Mouse (Mus musculus): ENCODE measurements around the gene Fus. TPM values are rescaled to one million over a fixed set of nuclear protein-coding genes. Genes with fewer than 3 reads are reported as not detected.
A peak's percentile ranks its signal among the peaks of the same experiment; 100 is the strongest.
"Not testable (repeated sequence)": the region's sequence is repeated elsewhere in the genome, so short reads cannot be mapped to it uniquely, and the experiment has no call there.

Gene Fus
- polyA plus RNA-seq, 1 experiment from 2014 or later = 359 TPM

GRCm38 (mm10) chr7:127936216-127936884 is 30.9 kb upstream of the Fus start:
- Histone ChIP-seq H3K27ac (ENCODE audit: low read length) (no peak overlapping the region), H3K9me3 (ENCODE audit: low read length) (no peaks in the 10 kb centered on the region), H3K4me2 (replicated peaks; ENCODE audit: low read depth, low read length) (peak overlapping the region; percentile 98), H3K9ac (replicated peaks; ENCODE audit: low read length) (peak overlapping the region; percentile 88), H3K4me1 (ENCODE audit: insufficient read depth, low read length) (peaks cover 39% of the 10 kb centered on the region), H3K4me3 (ENCODE audit: low read length) (peak overlapping the region; percentile 71), H3K36me3 (ENCODE audit: insufficient read depth, low read length) (no peaks in the 10 kb centered on the region), H3K27me3 (ENCODE audit: insufficient read depth, low read length) (no peaks in the 10 kb centered on the region)
- 53% methylated on average over 18 of the region's 18 CpGs for WGBS
- ATAC-seq (ENCODE audit: low FRiP score, low TSS enrichment) = no peak

GRCm38 (mm10) chr7:127942097-127942496 is 25.2 kb upstream of the Fus start:
- not testable (repeated sequence) for ATAC-seq (ENCODE audit: low FRiP score, low TSS enrichment)
- WGBS = 59% methylated on average over 2 of the region's 2 CpGs

GRCm38 (mm10) chr7:127944614-127945013 is 22.6 kb upstream of the Fus start:
- Histone ChIP-seq H3K36me3 (ENCODE audit: insufficient read depth, low read length) (no peaks in the 10 kb centered on the region), H3K4me2 (replicated peaks; ENCODE audit: low read depth, low read length) (peak overlapping the region; percentile 11), H3K4me3 (ENCODE audit: low read length) (peak overlapping the region; percentile 16; the same call in 1 of the 2 replicates), H3K27me3 (ENCODE audit: insufficient read depth, low read length) (peaks cover 27% of the 10 kb centered on the region), H3K4me1 (ENCODE audit: insufficient read depth, low read length) (0 out of 2 replicates have a peak, but pooled peaks cover 4% of the 10 kb centered on the region), H3K9ac (replicated peaks; ENCODE audit: low read length) (peak overlapping the region; percentile 47; the same call in 1 of the 2 replicates), H3K27ac (ENCODE audit: low read length) (no peak overlapping the region), H3K9me3 (ENCODE audit: low read length) (no peaks in the 10 kb centered on the region)
- ATAC-seq (ENCODE audit: low FRiP score, low TSS enrichment) = no peak
- 9% methylated on average over 23 of the region's 23 CpGs for WGBS

More at GRCm38 (mm10) chr7:127942097-127942496, 25.2 kb upstream of the Fus start:
- H3K9me3 ChIP-seq (ENCODE audit: low read length); H3K4me2 ChIP-seq (replicated peaks; ENCODE audit: low read depth, low read length); H3K4me1 ChIP-seq (ENCODE audit: insufficient read depth, low read length); H3K36me3 ChIP-seq (ENCODE audit: insufficient read depth, low read length); H3K9ac ChIP-seq (replicated peaks; ENCODE audit: low read length); H3K4me3 ChIP-seq (ENCODE audit: low read length); H3K27ac ChIP-seq (ENCODE audit: low read length): not testable (repeated sequence)
- peaks cover 27% of the 10 kb centered on the region for H3K27me3 ChIP-seq (ENCODE audit: insufficient read depth, low read length)

GRCm38 (mm10) chr7:127946470-127947023 is 20.7 kb upstream of the Fus start, which contains the start of gene Prss36:
Prss36 (minus strand) TSS chr7:127946725.
- 0 out of 2 replicates have a peak, but pooled peaks have one; percentile 15 for ATAC-seq (ENCODE audit: low FRiP score, low TSS enrichment)
- Histone ChIP-seq H3K9ac (replicated peaks; ENCODE audit: low read length) (no peak within 1 kb of the TSS), H3K27ac (ENCODE audit: low read length) (no peak within 1 kb of the TSS), H3K4me1 (ENCODE audit: insufficient read depth, low read length) (0 out of 2 replicates have a peak, but pooled peaks cover 4% of the 10 kb centered on the region), H3K4me3 (ENCODE audit: low read length) (no peak within 1 kb of the TSS), H3K4me2 (replicated peaks; ENCODE audit: low read depth, low read length) (no peak within 1 kb of the TSS), H3K27me3 (ENCODE audit: insufficient read depth, low read length) (peaks cover 27% of the 10 kb centered on the region), H3K9me3 (ENCODE audit: low read length) (no peaks in the 10 kb centered on the region), H3K36me3 (ENCODE audit: insufficient read depth, low read length) (no peaks in the 10 kb centered on the region)
- 73% methylated on average over 6 of the region's 6 CpGs for WGBS

GRCm38 (mm10) chr7:127952864-127953581 is 14.2 kb upstream of the Fus start:
- no peak for ATAC-seq (ENCODE audit: low FRiP score, low TSS enrichment)
- 46% methylated on average over 13 of the region's 13 CpGs for WGBS
- no peaks in the 10 kb centered on the region for H3K27me3 ChIP-seq (ENCODE audit: insufficient read depth, low read length)

GRCm38 (mm10) chr7:127959364-127959763 is 7.9 kb upstream of the Fus start:
- WGBS = 48% methylated on average over 5 of the region's 5 CpGs
- no peak overlapping the region for H3K27ac ChIP-seq (ENCODE audit: low read length)
- H3K27me3 ChIP-seq (ENCODE audit: insufficient read depth, low read length) = no peaks in the 10 kb centered on the region
- no peak overlapping the region for H3K4me3 ChIP-seq (ENCODE audit: low read length)
- no peak overlapping the region for H3K4me2 ChIP-seq (replicated peaks; ENCODE audit: low read depth, low read length)
- ATAC-seq (ENCODE audit: low FRiP score, low TSS enrichment) = no peak
- no peaks in the 10 kb centered on the region for H3K36me3 ChIP-seq (ENCODE audit: insufficient read depth, low read length)
- H3K4me1 ChIP-seq (ENCODE audit: insufficient read depth, low read length) = no peaks in the 10 kb centered on the region
- H3K9ac ChIP-seq (replicated peaks; ENCODE audit: low read length) = no peak overlapping the region
- H3K9me3 ChIP-seq (ENCODE audit: low read length) = no peaks in the 10 kb centered on the region

More at GRCm38 (mm10) chr7:127952864-127953581, 14.2 kb upstream of the Fus start:
- no peaks in the 10 kb centered on the region for H3K36me3 ChIP-seq (ENCODE audit: insufficient read depth, low read length)
- no peak overlapping the region for H3K27ac ChIP-seq (ENCODE audit: low read length)
- no peak overlapping the region for H3K4me2 ChIP-seq (replicated peaks; ENCODE audit: low read depth, low read length)
- no peaks in the 10 kb centered on the region for H3K9me3 ChIP-seq (ENCODE audit: low read length)
- H3K9ac ChIP-seq (replicated peaks; ENCODE audit: low read length) = no peak overlapping the region
- H3K4me1 ChIP-seq (ENCODE audit: insufficient read depth, low read length) = no peaks in the 10 kb centered on the region
- H3K4me3 ChIP-seq (ENCODE audit: low read length) = no peak overlapping the region

- peak overlapping the region; percentile 100 for H3K9ac ChIP-seq (replicated peaks; ENCODE audit: low read length)
- no peak; the same call in 1 of the 2 replicates for ATAC-seq (ENCODE audit: low FRiP score, low TSS enrichment)
- 4% methylated on average over 10 of the region's 10 CpGs for WGBS
These were observed 812 bp upstream of the Fus start for GRCm38 (mm10) chr7:127966371-127966918.

GRCm38 (mm10) chr7:127967922-127968828 is 918 bp downstream of the Fus start:
- WGBS = under 1% methylated on average over 40 of the region's 42 CpGs
- H3K27ac ChIP-seq (ENCODE audit: low read length) = peak overlapping the region; percentile 98

More at GRCm38 (mm10) chr7:127966371-127966918, 812 bp upstream of the Fus start:
- Histone ChIP-seq H3K9me3 (ENCODE audit: low read length) (no peaks in the 10 kb centered on the region), H3K4me1 (ENCODE audit: insufficient read depth, low read length) (peaks cover 24% of the 10 kb centered on the region), H3K27ac (ENCODE audit: low read length) (peak overlapping the region; percentile 98), H3K4me2 (replicated peaks; ENCODE audit: low read depth, low read length) (peak overlapping the region; percentile 62), H3K36me3 (ENCODE audit: insufficient read depth, low read length) (peaks cover 16% of the 10 kb centered on the region), H3K4me3 (ENCODE audit: low read length) (peak overlapping the region; percentile 99), H3K27me3 (ENCODE audit: insufficient read depth, low read length) (no peaks in the 10 kb centered on the region)

More at GRCm38 (mm10) chr7:127967922-127968828, 918 bp downstream of the Fus start:
- Histone ChIP-seq H3K4me2 (replicated peaks; ENCODE audit: low read depth, low read length) (peak overlapping the region; percentile 56), H3K9me3 (ENCODE audit: low read length) (no peaks in the 10 kb centered on the region), H3K4me3 (ENCODE audit: low read length) (peak overlapping the region; percentile 99), H3K36me3 (ENCODE audit: insufficient read depth, low read length) (peaks cover 33% of the 10 kb centered on the region), H3K9ac (replicated peaks; ENCODE audit: low read length) (peak overlapping the region; percentile 100), H3K4me1 (ENCODE audit: insufficient read depth, low read length) (peaks cover 24% of the 10 kb centered on the region), H3K27me3 (ENCODE audit: insufficient read depth, low read length) (no peaks in the 10 kb centered on the region)
- peak; percentile 64 for ATAC-seq (ENCODE audit: low FRiP score, low TSS enrichment)
